Comparison of ENCODE assay signal across 27 mouse cellular contexts in the genomic region with DNA sequence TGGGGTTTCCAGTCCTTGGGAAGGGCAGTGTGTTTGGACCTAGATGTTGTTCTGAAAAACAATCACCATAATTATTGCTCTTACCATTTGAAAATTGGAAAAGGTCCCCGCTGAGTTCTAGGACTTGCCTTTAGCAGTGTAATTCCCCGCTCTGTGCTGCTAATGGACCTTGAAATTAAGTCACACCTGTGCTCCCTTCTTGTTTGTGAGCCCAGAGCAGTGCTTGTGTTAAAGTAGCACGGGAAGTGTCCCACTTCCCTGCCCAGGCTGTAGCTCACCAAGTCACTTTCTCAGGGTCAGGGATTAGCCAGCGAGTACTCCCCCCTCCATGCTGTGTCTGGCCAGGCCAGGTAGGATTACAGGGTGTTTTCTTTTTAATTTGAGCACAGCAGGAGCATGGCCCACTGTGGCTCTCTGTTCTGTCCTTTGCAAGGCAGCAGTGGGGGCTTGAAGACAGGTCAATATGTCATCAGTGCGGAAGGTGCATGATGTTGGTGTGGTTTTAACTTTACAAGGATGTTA.
DNase-seq lines count a peak whose midpoint lies in the region; ATAC-seq and TF ChIP-seq lines count a peak whose summit lies in the region.
"Had no signal": no experiment of that assay in that cellular context is flagged by ENCODE, and none has a peak within 500 bp of the region (broad histone marks: within the 10 kb centered on the region; RNA-seq: fewer than 3 reads in every experiment).

No protein-coding gene starts in this region.

- no peak overlapping the region for H3K9ac ChIP-seq in midbrain, embryonic 13.5 days (replicated peaks)
- no peak overlapping the region for H3K9ac ChIP-seq in midbrain, postnatal 0 days (replicated peaks; ENCODE audit: low read length, poor library complexity, severe bottlenecking)
- H3K9ac ChIP-seq in neural tube, embryonic 14.5 days (replicated peaks; ENCODE audit: low read depth, low read length) = no peak overlapping the region
- H3K9ac ChIP-seq: embryonic facial prominence, embryonic 15.5 days; forebrain, postnatal 0 days; limb, embryonic 15.5 days; liver, embryonic 14.5 days; lung, embryonic 14.5 days; midbrain, embryonic 15.5 days had no signal

- WGBS in midbrain, embryonic 13.5 days = 30% methylated on average over 5 of the region's 5 CpGs
- 45% methylated on average over 5 of the region's 5 CpGs for WGBS in midbrain, postnatal 0 days
- 45% methylated on average over 5 of the region's 5 CpGs for WGBS in neural tube, embryonic 14.5 days

- H3K36me3 ChIP-seq in midbrain, embryonic 13.5 days = peaks cover 5% of the 10 kb centered on the region; the same call in 1 of the 2 replicates
- no peaks in the 10 kb centered on the region for H3K36me3 ChIP-seq in midbrain, postnatal 0 days (ENCODE audit: insufficient read depth, low read length)
- H3K36me3 ChIP-seq in neural tube, embryonic 14.5 days (ENCODE audit: control insufficient read depth, insufficient read depth, low read length) = no peaks in the 10 kb centered on the region
- H3K36me3 ChIP-seq: limb, embryonic 15.5 days; midbrain, embryonic 15.5 days had no signal

- ATAC-seq in cerebellum, adult (ENCODE audit: insufficient number of reproducible peaks, low FRiP score, low TSS enrichment) = peak; percentile 50; the same call in 1 of the 2 replicates
- ATAC-seq in midbrain, embryonic 13.5 days = no peak
- ATAC-seq in midbrain, postnatal 0 days (ENCODE audit: low FRiP score) = no peak
- ATAC-seq in neural tube, embryonic 14.5 days (ENCODE audit: low read depth) = peak; percentile 50; the same call in 1 of the 2 replicates
- ATAC-seq: activated CD4-positive, CD25-positive, alpha-beta regulatory T cell, adult 4 months; forebrain, postnatal 0 days; inflammation-experienced regulatory T-cells, adult 6 months; midbrain, embryonic 15.5 days had no signal

- H3K9me3 ChIP-seq in midbrain, embryonic 13.5 days = no peaks in the 10 kb centered on the region
- no peaks in the 10 kb centered on the region for H3K9me3 ChIP-seq in midbrain, postnatal 0 days (ENCODE audit: low read length)
- no peaks in the 10 kb centered on the region for H3K9me3 ChIP-seq in neural tube, embryonic 14.5 days (ENCODE audit: control insufficient read depth, low read length)
- H3K9me3 ChIP-seq: embryonic facial prominence, embryonic 15.5 days; limb, embryonic 15.5 days; midbrain, embryonic 15.5 days had no signal

- no peak overlapping the region for H3K4me2 ChIP-seq in midbrain, embryonic 13.5 days (replicated peaks)
- no peak overlapping the region for H3K4me2 ChIP-seq in midbrain, postnatal 0 days (ENCODE audit: low read depth, low read length, poor library complexity, severe bottlenecking)
- no peak overlapping the region for H3K4me2 ChIP-seq in neural tube, embryonic 14.5 days (ENCODE audit: low read depth, low read length)
- H3K4me2 ChIP-seq: embryonic facial prominence, embryonic 15.5 days; limb, embryonic 15.5 days; lung, embryonic 14.5 days; midbrain, embryonic 15.5 days had no signal

- no peak for TF ChIP-seq CTCF in midbrain, postnatal 0 days (IDR thresholded peaks at IDR 0.05)

- no peak overlapping the region for H3K4me3 ChIP-seq in midbrain, embryonic 13.5 days (replicated peaks)
- no peak overlapping the region for H3K4me3 ChIP-seq in midbrain, postnatal 0 days (ENCODE audit: low read depth, low read length)
- no peak overlapping the region for H3K4me3 ChIP-seq in neural tube, embryonic 14.5 days (ENCODE audit: low read depth, low read length)
- H3K4me3 ChIP-seq: embryonic facial prominence, embryonic 15.5 days; heart, adult 2 months; left cerebral cortex, adult 2 months; limb, embryonic 15.5 days; megakaryocyte, embryonic 14.5 days; midbrain, embryonic 15.5 days had no signal

- no peak for DNase-seq in cerebellum, adult 11-12 months
- DNase-seq in kidney, adult 11 months = peak; percentile 31
- DNase-seq in kidney, adult 8-10 months = no peak
- no peak for DNase-seq in midbrain, postnatal 0 days (ENCODE audit: low spot score)
- no peak for DNase-seq in layer of hippocampus, postnatal 36 days
- DNase-seq: adrenal gland, adult 8-10 months; cerebellum, adult 8-10 months; forebrain, postnatal 0 days; gastrocnemius, postnatal 25 days; heart, adult 2 months; layer of hippocampus, adult 9-11 months; left cerebral cortex, postnatal 4 days; lung, embryonic 14.5 days; lung, postnatal 36 days; retina, postnatal 1 day; thymus, postnatal 14 days had no signal

- H3K27ac ChIP-seq in midbrain, embryonic 13.5 days = peak overlapping the region; percentile 25; the same call in 1 of the 2 replicates
- no peak overlapping the region for H3K27ac ChIP-seq in midbrain, postnatal 0 days (ENCODE audit: low read depth, low read length)
- peak overlapping the region; percentile 23 for H3K27ac ChIP-seq in neural tube, embryonic 14.5 days (ENCODE audit: low read depth, low read length)
- H3K27ac ChIP-seq: embryonic facial prominence, embryonic 15.5 days; heart, adult 2 months; left cerebral cortex, adult 2 months; limb, embryonic 15.5 days; liver, embryonic 14.5 days; midbrain, embryonic 15.5 days had no signal

- H3K27me3 ChIP-seq in midbrain, embryonic 13.5 days = no peaks in the 10 kb centered on the region
- no peaks in the 10 kb centered on the region for H3K27me3 ChIP-seq in midbrain, postnatal 0 days (ENCODE audit: insufficient read depth, low read length)
- no peaks in the 10 kb centered on the region for H3K27me3 ChIP-seq in neural tube, embryonic 14.5 days (ENCODE audit: control insufficient read depth, insufficient read depth, low read length)
- H3K27me3 ChIP-seq: embryonic facial prominence, embryonic 15.5 days; limb, embryonic 15.5 days; megakaryocyte, embryonic 14.5 days; midbrain, embryonic 15.5 days had no signal

- H3K4me1 ChIP-seq in midbrain, embryonic 13.5 days (replicated peaks) = peaks cover 5% of the 10 kb centered on the region; the same call in 1 of the 2 replicates
- no peaks in the 10 kb centered on the region for H3K4me1 ChIP-seq in midbrain, postnatal 0 days (ENCODE audit: insufficient read depth, low read length)
- 0 out of 2 replicates have a peak, but pooled peaks cover 6% of the 10 kb centered on the region for H3K4me1 ChIP-seq in neural tube, embryonic 14.5 days (ENCODE audit: control insufficient read depth, insufficient read depth, low read length)
- H3K4me1 ChIP-seq: embryonic facial prominence, embryonic 15.5 days had no signal

Comparison
In these comparisons a context has a peak if more than half of its experiments do, and no peak if none do; other contexts are left out.
1. ATAC-seq: peak in cerebellum, adult (single experiment) and neural tube, embryonic 14.5 days (single experiment); none in midbrain, embryonic 13.5 days (single experiment) and midbrain, postnatal 0 days (single experiment).